Mouse (Mus musculus) kidney, postnatal 0 days (tissue): ENCODE measurements around the gene Eno3. TPM values are rescaled to one million over a fixed set of nuclear protein-coding genes. Genes with fewer than 3 reads are reported as not detected.
A peak's percentile ranks its signal among the peaks of the same experiment; 100 is the strongest.

Source experiments
- ATAC-seq: fragments of 200-750 bp; cut with Nextera tagmentation; replicated peaks from 2 replicates; pipeline ENCODE4 v1.8.0; 2017; ENCODE audit warnings: low read depth, moderate number of reproducible peaks, moderate TSS enrichment, moderate library complexity; ENCODE audit not compliant: low FRiP score
- DNase-seq: peaks from one replicate; pipeline ENCODE4 v3.0.0-alpha.2; 2016; ENCODE audit warnings: low spot score
- H3K27ac ChIP-seq: fragments of 300-500 bp; sonication (generic); 2 replicates; pipeline ENCODE4 v1.5.1; 2014; ENCODE audit warnings: mild to moderate bottlenecking
- H3K27me3 ChIP-seq: fragments of 300-500 bp; sonication (generic); 2 replicates; pipeline ENCODE4 v1.6.1; 2014; ENCODE audit warnings: low read length, mixed read lengths; ENCODE audit not compliant: insufficient read depth
- H3K36me3 ChIP-seq: fragments of 300-500 bp; sonication (generic); 2 replicates; pipeline ENCODE4 v1.6.1; 2014; ENCODE audit warnings: low read length, mixed read lengths; ENCODE audit not compliant: insufficient read depth
- H3K4me1 ChIP-seq: fragments of 300-500 bp; sonication (generic); replicated peaks from 2 replicates; pipeline ENCODE4 v1.6.1; 2014; ENCODE audit warnings: antibody characterized with exemption, low read length, mixed read lengths; ENCODE audit not compliant: insufficient read depth
- H3K4me2 ChIP-seq: fragments of 300-500 bp; sonication (generic); 2 replicates; pipeline ENCODE4 v1.6.1; 2014; ENCODE audit warnings: mild to moderate bottlenecking, low read length, moderate library complexity, mixed read lengths
- H3K4me3 ChIP-seq: fragments of 300-500 bp; sonication (generic); replicated peaks from 2 replicates; pipeline ENCODE4 v1.5.1; 2014; ENCODE audit warnings: low read depth, low read length
- H3K9ac ChIP-seq: fragments of 300-500 bp; sonication (generic); 2 replicates; pipeline ENCODE4 v1.6.1; 2014; ENCODE audit warnings: low read depth, low read length
- H3K9me3 ChIP-seq: fragments of 300-500 bp; sonication (generic); replicated peaks from 2 replicates; pipeline ENCODE4 v1.6.1; 2016; ENCODE audit warnings: low read length, inconsistent platforms, mixed read lengths
- CTCF ChIP-seq: IDR thresholded peaks from 2 replicates; pipeline ENCODE4 v1.5.1; 2016; ENCODE audit warnings: antibody characterized with exemption, low read depth, mild to moderate bottlenecking, moderate library complexity
- WGBS: fragments of 180-500 bp; shearing (Covaris S2); extraction: QIAGEN DNeasy Blood & Tissue Kit; methylation state at CpG from one replicate; pipeline ENCODE4 v1.1.7; 2014; 5-methylcytosine and 5-hydroxymethylcytosine counted together
- polyA plus RNA-seq: library from polyadenylated mRNA; unstranded; fragments of >200 nt; fragmentation: Nextera tagmentation; extraction: Ambion mirVana; gene quantifications from 2 replicates; pipeline ENCODE4 v1.2.1, GENCODE M21; 2015

The Eno3 gene
- polyA plus RNA-seq, 1 experiment from 2014 or later = 10.0 TPM

DNA sequence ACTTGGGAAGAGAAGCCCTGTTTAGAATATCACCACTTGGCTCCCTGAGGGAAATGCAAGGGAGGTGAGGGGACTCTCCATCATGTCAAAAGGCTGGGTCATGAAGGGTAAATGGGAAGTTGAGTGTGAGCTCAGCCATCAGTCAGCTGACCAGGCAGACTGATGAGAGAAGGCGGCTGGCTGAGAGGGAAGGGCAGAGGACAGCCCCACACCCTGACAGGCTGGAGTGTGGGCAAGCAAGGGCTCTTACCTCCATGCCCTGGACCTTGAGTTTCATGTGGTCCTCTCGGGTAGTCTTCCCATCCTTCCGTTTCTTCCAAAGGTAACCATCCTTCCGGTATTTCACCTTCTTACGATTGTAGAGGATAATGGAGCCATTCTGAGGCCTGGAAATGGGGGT lies 26.6 kb downstream of the Eno3 start:
- Histone ChIP-seq H3K9me3 (no peaks in the 10 kb centered on the region), H3K9ac (no peak overlapping the region), H3K4me1 (peaks cover 9% of the 10 kb centered on the region; the same call in 1 of the 2 replicates), H3K36me3 (peaks cover 32% of the 10 kb centered on the region), H3K4me3 (no peak overlapping the region), H3K27me3 (no peaks in the 10 kb centered on the region), H3K27ac (no peak overlapping the region), H3K4me2 (no peak overlapping the region)
- WGBS = 89% methylated on average over 5 of the region's 5 CpGs
- no peak for TF ChIP-seq CTCF
- DNase-seq (no peak), ATAC-seq (no peak)

DNA sequence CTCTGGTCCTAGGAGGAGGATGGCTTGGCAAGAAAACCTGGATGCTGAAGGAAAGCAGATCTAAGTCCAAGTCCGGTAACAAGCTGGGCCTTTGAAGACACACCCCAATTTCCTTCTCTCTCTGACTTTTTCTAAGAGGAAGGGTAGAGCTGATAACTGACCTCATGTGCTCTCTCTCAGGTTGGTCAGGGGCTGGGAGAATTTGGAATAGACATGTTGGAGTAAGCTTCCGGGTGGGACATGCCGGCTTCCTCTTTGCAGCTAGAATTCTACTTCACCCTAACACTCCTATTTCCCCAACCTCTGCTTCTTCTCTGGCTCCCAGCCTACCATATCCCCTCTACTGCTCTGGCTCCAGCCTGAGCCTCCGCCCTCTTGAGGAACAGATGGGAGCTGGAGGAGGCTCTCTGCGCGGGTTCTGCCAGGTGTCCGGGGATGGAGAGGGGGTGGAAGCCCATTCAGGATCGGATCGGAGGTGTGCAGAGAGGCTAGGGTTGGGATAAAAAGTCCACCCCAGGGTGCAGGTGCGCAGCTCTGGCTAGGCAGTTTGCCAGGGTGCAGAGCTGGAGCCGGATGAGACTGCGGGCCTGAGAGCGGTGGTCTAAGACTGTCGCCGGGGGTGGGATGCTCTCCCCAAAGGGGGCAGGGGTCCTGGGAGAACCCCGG lies 30.0 kb downstream of the Eno3 start:
- peak; percentile 63 for DNase-seq
- WGBS = 2% methylated on average over 16 of the region's 16 CpGs
- no peak; the same call in 1 of the 2 replicates for TF ChIP-seq CTCF

DNA sequence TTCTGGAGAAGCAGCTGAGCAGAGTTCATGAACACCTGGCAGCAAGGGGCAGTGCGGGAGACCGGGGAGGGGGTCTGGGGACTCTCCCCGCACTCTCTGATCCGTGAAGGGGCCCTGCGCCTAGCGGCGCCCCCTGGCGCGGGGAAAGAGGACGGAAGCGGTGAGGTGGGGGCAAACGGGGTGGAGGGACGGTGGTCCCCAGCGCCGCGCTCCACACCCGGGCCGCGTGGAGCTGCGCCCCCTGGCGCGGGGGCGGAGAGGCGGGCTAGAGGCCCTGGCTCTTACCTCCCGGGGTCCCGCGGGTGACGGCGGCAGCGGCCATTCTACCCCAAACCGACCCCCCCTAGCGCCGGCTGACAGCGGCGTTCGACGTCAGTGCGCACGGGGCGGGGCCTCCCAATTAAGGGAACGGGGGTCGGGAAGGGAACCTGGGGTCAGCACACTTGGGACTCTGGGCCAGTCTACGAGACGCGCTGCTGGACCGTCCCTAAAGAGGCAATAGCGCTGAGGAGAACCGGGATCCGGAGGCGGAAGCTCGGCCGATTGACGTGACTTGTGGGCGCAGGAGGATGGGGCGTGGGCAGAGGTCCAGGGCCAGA lies 30.7 kb downstream of the Eno3 start, which contains the start of gene Camta2:
Gene Camta2, minus strand, starts transcription at position 505 of the 599 bp plus-strand sequence.
- no peaks in the 10 kb centered on the region for H3K9me3 ChIP-seq
- peak within 1 kb of the TSS; percentile 70 for H3K4me3 ChIP-seq
- WGBS = under 1% methylated on average over 46 of the region's 55 CpGs
- peak; percentile 63 for TF ChIP-seq CTCF
- H3K4me1 ChIP-seq = peaks cover 14% of the 10 kb centered on the region; the same call in 1 of the 2 replicates
- peak within 1 kb of the TSS; percentile 71 for H3K9ac ChIP-seq
- DNase-seq (peak; percentile 92), ATAC-seq (peak; percentile 81)
- H3K4me2 ChIP-seq = peak within 1 kb of the TSS; percentile 75
- peaks cover 17% of the 10 kb centered on the region for H3K36me3 ChIP-seq
- H3K27ac ChIP-seq = peak within 1 kb of the TSS; percentile 85
- no peaks in the 10 kb centered on the region for H3K27me3 ChIP-seq

More for the DNA sequence above, 30.0 kb downstream of the Eno3 start:
- Histone ChIP-seq H3K9me3 (no peaks in the 10 kb centered on the region), H3K27ac (peak overlapping the region; percentile 85), H3K27me3 (no peaks in the 10 kb centered on the region), H3K4me3 (peak overlapping the region; percentile 70), H3K4me2 (peak overlapping the region; percentile 75), H3K9ac (peak overlapping the region; percentile 71), H3K4me1 (peaks cover 14% of the 10 kb centered on the region; the same call in 1 of the 2 replicates), H3K36me3 (peaks cover 20% of the 10 kb centered on the region)
- peak; percentile 46 for ATAC-seq

DNA sequence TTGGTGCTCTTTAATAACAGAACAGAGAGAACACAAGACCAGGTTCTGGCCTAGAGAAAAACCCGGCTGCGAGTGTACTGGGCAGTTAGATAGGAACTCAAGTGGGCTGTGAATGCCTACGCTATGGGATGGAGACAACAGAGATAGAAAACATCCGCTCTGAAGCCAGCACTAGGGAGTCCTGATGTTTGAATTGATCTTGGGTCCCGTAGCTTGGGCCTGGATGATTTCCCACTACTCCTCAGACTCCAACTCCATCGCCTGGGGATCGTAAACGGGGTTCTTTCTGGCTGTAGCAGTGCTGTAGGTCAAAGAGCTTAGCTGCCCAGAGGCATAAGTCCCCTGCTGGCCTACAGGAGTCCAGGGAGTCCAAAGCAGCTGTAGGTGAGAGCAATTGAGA lies 31.4 kb downstream of the Eno3 start:
- no peak for DNase-seq
- H3K4me1 ChIP-seq = peaks cover 14% of the 10 kb centered on the region; the same call in 1 of the 2 replicates
- H3K9me3 ChIP-seq = no peaks in the 10 kb centered on the region
- no peak for ATAC-seq
- H3K27me3 ChIP-seq = no peaks in the 10 kb centered on the region
- H3K27ac ChIP-seq = peak overlapping the region; percentile 85
- peak overlapping the region; percentile 70 for H3K4me3 ChIP-seq
- TF ChIP-seq CTCF = no peak; the same call in 1 of the 2 replicates
- peaks cover 10% of the 10 kb centered on the region for H3K36me3 ChIP-seq
- peak overlapping the region; percentile 75 for H3K4me2 ChIP-seq
- 16% methylated on average over 8 of the region's 8 CpGs for WGBS
- H3K9ac ChIP-seq = peak overlapping the region; percentile 71

DNA sequence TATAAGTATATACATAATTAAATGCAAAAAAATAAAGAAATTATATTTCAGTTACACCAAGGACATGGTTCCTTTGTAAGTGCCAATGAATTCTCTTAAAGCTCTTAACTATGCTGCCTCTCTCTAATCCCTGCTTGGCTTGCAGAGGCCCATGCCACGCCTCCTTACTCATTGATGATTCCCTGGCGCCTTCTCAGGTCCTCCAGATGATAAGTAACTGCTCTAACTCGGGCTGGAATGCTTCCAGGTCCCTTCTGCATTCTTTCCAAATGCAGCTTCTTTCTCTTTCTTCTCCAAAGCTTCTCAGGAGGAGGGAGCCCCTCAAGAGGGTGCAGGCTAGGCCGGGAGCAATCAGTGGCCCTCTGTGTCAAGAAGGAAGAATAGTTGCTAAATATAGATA lies 32.6 kb downstream of the Eno3 start:
- WGBS = 64% methylated on average over 4 of the region's 4 CpGs
- peaks cover 14% of the 10 kb centered on the region; the same call in 1 of the 2 replicates for H3K4me1 ChIP-seq
- no peak overlapping the region for H3K27ac ChIP-seq
- no peak for TF ChIP-seq CTCF
- DNase-seq (no peak), ATAC-seq (no peak)
- no peak overlapping the region for H3K4me3 ChIP-seq
- H3K9me3 ChIP-seq = no peaks in the 10 kb centered on the region
- no peak overlapping the region for H3K4me2 ChIP-seq
- H3K36me3 ChIP-seq = peaks cover 3% of the 10 kb centered on the region
- no peak overlapping the region for H3K9ac ChIP-seq
- no peaks in the 10 kb centered on the region for H3K27me3 ChIP-seq

DNA sequence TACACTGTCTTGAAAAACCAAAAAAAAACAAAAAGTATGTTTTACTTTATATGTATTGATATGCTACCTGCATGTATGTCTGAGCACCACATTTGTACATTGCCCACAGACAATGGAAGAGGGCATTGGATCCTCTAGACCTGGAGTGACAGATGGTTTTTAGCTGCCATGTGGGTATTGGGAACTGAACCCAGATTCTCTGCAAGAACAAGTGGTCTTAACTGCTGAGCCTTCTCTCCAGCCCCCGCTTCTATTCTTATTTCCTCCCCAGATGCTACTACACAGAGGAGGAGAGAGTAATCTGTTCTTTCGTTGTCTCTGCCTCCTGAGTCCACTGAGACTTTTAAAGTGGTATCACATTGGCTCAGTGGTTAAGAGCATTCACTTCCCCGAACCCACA lies 36.5 kb downstream of the Eno3 start:
- 74% methylated on average over 3 of the region's 3 CpGs for WGBS
- no peak for TF ChIP-seq CTCF

More for the DNA sequence above, 36.5 kb downstream of the Eno3 start:
- Histone ChIP-seq H3K4me2 (no peak overlapping the region), H3K36me3 (no peaks in the 10 kb centered on the region), H3K27ac (no peak overlapping the region), H3K9me3 (no peaks in the 10 kb centered on the region), H3K27me3 (no peaks in the 10 kb centered on the region), H3K4me1 (peaks cover 6% of the 10 kb centered on the region; the same call in 1 of the 2 replicates), H3K4me3 (no peak overlapping the region), H3K9ac (no peak overlapping the region)
- ATAC-seq (no peak), DNase-seq (no peak)
